Mouse (Mus musculus) ovary, postnatal 10 days (tissue): ENCODE data around the gene Cmtm5.
"Not testable (repeated sequence)": the region's sequence is repeated elsewhere in the genome, so short reads cannot be mapped to it uniquely, and the experiment has no call there.

Experiments used
- DNase-seq: peaks from one replicate; pipeline ENCODE4 v3.0.0; 2022; ENCODE audit warnings: low spot score

Gene Cmtm5

DNA sequence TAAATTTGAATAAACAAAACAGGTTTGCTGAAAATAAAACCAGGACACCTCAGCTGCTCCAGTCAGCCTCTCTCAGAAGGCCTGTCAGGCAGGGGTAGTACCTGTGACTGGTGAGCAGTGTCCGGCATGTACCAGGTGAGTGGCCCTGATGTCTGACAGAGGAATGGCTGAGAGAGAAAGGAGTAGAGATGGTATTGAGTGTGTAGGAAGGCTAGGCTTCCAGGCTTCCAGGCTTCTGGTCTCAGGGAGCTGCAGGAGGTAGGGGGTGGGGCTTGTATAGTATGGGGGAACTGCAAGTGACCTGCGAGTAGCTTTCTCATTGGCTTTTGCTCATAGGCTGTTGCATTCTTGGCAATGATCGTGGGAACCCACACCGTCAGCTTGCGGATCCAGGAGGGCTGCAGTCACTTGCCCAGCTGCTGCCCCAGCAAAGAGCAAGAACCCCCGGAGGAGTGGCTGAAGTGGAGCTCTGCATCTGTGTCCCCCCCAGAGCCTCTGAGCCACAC, 3.4 kb upstream of the Cmtm5 start, which contains the start of gene Il25:
Il25 (plus strand) TSS at position 51 of the 506 bp plus-strand sequence.
- no peak for DNase-seq

DNA sequence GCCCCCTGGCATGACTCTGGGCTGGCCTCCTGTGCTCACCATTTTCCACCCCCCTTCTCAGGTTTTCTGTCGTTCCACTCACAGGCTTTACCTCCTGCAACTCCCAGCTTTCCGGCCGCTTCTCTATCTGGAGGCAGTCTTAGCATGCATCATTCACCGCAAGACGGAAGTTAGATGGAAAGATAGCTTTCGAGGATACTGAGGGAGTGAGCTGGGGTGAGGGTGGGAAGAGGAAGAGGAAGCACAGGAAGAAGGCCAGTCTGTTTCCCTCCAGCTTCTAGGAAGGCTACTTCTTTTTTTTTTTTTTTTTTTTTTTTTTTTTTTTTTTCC, 735 bp downstream of the Cmtm5 start:
- no peak for DNase-seq

DNA sequence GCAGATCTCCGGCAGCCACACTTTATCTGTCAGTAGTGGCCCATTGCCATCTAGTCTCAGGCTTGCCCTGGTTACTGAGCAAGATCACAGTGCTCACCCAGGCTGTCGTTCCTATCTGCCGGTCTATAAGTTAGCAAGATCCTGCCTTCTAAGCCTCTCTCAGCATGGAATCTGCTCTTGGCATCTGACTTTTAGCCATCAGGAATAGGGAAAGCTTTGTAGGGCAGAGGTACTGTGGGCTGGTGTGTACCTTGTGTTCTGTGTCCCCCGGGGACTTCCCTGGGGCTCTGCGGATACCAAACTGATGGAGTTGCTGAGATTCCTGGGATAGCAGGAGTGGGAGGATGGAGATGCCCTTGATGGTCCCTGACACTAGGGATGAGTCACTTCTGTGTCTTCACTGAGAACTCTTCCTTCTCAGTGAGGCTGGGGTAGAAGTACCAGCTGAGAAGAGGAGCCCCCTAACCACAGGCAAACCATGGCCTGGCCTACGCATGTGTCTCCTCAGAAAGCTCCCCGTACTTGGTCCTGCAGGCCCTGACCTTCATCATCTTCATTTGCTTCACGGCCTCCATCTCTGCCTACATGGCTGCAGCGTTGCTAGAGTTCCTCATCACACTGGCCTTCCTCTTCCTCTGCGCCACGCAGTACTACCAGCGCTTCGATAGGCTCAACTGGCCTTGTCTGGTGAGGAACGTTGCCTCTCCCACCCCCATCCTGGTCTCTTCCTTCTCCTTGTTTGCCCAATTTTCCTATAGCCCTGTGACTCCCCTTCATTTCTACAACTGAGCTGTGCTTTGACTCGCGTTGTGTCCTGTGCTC, 1.5 kb downstream of the Cmtm5 start:
- no peak for DNase-seq

DNA sequence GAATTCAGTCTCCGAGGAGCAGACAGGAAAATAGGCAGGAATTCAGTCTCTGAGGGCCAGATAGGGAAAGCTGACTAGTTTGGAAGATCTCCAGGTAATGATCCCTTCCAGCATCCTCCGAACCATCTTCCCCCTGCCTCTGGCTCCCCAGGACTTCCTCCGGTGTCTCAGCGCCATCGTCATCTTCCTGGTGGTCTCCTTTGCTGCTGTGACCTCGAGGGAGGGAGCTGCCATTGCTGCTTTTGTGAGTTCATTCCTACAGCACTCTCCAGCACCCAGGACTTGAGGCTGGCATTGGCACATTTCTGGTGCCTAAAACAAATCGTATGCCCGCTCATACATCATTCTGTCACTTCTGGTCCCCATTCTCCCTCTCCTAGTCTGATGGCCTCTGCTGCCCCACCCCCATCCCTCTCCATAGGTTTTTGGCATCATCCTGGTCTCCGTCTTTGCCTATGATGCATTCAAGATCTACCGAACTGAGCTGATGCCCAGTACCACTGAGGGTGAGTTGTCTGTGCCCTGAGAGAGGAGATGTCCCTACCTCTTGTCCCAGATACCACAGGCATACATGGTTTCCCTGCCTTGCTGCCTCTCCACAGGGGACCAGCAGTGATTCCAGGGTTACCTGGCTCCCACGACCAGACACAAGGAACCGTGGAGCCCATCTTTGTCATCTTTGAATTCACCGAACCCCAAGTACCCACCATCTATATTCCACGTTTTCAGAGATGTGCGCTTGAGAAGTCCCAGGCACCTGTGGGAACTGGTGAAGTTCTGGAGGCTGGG, 2.6 kb downstream of the Cmtm5 start:
- DNase-seq: no peak

- peak; percentile 39 for DNase-seq
Observed at GRCm38 (mm10) chr14:54939434-54940175, 3.5 kb downstream of the Cmtm5 start.

- no peak for DNase-seq
Observed at GRCm38 (mm10) chr14:54940176-54940530, 4.1 kb downstream of the Cmtm5 start.

DNA sequence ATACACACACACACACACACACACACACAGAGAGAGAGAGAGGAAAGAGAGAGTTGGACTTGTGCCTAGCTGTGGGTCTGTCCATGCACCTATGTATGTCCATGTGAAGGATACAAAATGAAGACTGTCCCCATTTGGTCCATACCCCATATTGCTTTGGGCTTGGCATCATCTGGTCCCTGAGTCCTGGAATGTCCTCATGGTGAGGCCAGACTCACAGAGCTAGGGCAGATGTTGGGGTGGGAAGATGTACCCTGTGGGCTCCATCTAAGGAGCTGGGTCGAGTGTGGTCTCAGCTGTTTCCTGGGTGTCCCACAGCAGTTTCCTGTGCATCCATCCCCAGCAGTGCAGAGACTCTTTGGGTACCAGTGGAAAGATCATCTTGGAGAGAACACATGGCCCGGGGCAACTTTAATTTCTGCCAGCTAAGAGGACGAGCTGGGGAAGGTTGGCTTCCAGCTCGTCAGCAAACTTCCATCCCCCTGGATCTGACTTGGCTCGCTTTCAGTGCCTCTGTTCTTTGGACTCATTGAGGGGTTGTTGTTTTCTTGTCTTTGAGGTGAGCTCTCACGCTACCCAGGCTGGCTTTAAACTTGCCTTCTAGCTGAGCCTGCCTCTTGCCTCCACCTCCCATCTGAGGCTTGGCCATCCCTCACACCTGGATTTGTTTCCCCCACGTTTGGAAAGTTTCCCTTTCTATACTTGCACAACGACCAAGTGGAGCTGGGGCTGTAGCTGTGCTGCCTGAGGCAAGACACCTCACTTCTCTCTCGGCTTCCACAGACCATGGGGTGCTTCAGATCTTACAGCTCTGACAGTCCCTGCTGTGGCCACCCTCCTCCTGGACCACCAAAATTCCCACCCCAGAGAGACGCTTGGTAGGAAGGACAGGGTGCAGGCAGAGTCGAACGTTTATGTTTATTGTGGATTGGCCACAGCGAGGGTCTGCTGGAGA, 5.2 kb downstream of the Cmtm5 start:
- DNase-seq: no peak

- DNase-seq: no peak
Observed at GRCm38 (mm10) chr14:54942479-54942878, 6.4 kb downstream of the Cmtm5 start.

DNA sequence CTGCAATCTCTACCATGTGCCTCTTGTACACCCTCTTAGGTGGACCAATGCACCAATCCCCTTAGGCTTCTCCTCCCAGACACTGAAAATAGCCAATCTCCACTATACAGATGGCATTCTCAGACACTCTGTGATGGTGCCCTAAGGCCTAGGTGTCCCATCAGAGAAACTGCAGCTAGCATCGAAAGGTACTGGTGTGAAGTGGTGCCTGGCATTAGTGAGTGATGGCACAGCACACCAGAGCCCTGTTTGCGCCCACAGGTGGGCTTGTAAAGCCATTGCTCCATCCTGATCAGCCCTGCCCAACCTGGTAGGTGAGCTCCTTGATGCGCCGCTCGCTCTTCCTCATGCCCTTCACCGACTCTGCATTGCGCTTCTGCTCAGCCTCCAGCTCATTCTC, 7.9 kb downstream of the Cmtm5 start:
- DNase-seq: no peak

GRCm38 (mm10) chr14:54944939-54945338, 8.9 kb downstream of the Cmtm5 start:
- no peak for DNase-seq

DNA sequence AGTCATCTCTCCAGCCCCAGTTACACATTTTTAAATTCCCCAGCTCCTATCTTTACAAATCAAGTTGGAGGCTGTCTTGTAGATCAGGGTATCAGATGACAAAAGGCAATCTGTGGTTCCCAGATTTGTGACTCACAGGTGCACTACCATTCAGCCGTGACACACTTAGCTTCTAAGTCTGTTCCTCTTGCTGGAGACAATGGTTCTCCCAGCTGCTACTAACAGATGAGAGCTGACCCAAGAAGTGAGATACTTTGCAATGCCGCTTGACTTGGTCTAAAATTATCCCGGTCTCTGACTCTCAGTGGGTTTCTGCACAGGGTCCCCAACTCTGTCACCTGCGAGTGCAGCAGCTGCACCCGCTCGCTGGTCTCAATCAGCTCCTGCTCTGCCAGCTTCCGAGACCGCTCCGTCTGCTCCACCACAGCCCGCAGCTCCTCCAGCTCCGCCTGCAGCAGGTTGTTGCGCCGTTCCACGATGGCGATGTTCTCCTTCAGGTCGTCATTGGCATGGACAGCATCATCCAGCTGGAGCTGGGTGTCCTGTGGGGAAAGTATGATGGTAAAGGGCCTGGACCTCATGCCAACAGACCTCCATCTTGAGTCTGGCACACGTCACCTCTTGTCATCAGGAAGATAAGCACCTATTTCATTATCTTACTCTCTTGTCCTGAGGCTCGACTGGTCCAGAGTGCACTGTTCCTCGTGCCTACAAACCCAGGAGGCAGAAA, 10.1 kb downstream of the Cmtm5 start:
- no peak for DNase-seq

- not testable (repeated sequence) for DNase-seq
Observed at GRCm38 (mm10) chr14:54947008-54947407, 10.9 kb downstream of the Cmtm5 start.

DNA sequence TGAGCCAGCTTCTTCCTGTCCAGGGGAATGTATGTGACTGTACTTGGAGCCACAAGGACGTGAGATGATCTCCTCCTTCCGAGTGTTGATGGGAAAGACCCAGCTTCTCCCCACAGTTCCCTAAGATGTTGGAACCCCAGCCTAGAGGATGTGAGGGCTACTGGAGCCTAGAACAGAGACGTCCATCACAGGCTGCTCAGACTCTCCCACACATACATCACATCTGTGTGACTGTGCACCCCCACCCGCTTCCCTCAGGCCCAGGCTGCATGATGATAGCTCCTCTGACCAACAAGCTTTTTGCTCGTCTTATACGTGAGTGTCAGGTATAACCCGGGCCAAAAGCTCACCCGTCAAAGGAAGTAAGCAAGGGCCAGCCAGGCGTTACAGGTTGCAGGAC, 12.7 kb downstream of the Cmtm5 start:
- no peak for DNase-seq

- no peak for DNase-seq
Observed at GRCm38 (mm10) chr14:54950493-54950892, 14.4 kb downstream of the Cmtm5 start.

DNA sequence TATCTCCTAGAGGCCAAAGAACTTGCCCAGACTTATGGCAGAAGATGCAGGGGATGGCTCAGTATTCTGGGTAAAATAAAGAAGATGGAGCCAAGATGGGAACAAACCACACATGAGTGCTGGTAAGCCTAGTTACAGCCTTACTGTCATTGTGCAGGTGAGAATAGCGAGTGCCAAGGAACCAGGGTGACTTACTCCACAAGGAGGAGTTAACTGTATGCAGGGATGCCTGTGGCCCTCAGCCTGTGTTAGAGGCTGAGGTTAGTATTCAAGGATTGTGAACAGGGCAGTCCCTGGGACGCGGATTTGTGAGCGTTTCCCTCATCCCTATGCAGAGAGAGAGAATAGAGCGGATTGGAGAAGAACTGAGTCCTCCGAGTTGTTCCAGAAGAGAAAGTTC, 15.5 kb downstream of the Cmtm5 start:
- DNase-seq: no peak

GRCm38 (mm10) chr14:54953664-54954206, 17.7 kb downstream of the Cmtm5 start:
- DNase-seq: no peak

DNA sequence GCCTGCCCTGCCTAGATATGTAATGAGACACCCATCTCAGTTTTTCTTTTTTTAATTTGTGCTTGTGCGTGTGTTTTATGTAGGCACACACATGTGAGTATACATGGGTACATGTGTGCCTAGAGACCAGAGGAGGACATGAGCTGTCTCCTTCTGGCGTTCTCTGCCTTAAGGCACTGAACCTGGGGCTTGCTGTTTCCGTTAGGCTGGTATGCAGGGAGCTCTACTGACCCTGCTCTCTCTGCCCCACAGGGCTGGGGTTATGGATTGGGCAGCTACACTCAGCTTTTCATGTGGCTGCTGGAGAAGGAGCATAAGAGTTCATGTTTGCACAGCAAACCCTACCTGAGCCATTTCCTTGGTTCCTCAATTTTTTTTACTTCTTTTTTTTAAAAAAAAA, 18.4 kb downstream of the Cmtm5 start:
- no peak for DNase-seq

DNA sequence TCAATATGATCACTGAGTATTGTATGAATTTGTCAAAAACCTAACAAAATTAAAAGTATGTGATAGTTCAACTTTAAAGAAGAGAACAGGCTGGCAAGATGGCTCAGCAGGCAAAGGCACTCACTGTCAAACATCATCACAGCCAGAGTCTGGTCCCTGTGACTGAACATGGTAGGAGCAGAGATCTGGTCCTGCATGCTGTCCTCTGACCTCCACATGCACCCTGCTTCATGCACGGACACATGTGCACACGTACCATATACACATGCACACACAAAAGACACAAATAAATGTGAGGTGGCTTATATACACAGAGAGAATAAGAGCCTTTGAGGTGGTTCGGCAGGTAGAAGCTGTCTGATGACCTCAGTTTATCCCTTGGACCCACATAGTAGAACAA, 19.4 kb downstream of the Cmtm5 start:
- DNase-seq: no peak

- no peak for DNase-seq
Observed at GRCm38 (mm10) chr14:54956533-54956932, 20.5 kb downstream of the Cmtm5 start.

DNA sequence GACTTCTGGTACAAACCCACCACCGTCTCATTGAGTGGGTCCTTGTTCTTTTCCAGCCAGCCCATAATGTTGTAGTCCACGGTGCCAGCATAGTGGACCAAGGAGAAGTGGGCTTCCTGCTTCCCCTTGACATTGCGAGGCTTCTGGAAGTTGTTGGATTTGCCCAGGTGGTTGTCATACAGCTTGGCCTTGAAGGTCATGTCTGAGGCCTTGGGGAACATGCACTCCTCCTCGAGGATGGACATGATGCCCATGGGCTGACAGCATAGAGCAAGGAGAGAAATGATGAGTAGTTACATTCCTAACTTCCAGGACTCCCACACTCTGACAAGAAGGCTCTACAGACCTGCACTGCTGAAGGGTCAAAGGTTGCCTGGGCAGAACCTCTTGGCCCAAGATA, 22.4 kb downstream of the Cmtm5 start:
- no peak for DNase-seq
